Mouse (Mus musculus) embryonic fibroblast, embryonic 13.5 days (primary cell): Measurements from ENCODE around the gene Rab29.

ENCODE experiments used
- CTCF ChIP-seq: IDR thresholded peaks from 2 replicates; pipeline ENCODE4 v1.5.1; 2011; ENCODE audit warnings: mild to moderate bottlenecking, control low read depth, low read length, moderate library complexity, borderline replicate concordance; ENCODE audit not compliant: insufficient read depth
- POLR2A ChIP-seq: IDR thresholded peaks from 2 replicates; pipeline ENCODE4 v1.6.1; 2011; ENCODE audit warnings: low read depth, mild to moderate bottlenecking, control low read depth, low read length, moderate library complexity

GRCm38 (mm10) chr1:131891436-131891835 lies 24.4 kb downstream of the Rab29 start:
- TF ChIP-seq CTCF, result no peak
- TF ChIP-seq POLR2A, result no peak
